Mouse (Mus musculus) c-Kit-negative CD71-positive TER-119-positive erythroid progenitor cells, embryonic 14.5 days (primary cell): ENCODE measurements around the gene Dntt.

ENCODE experiments used
- DNase-seq: peaks from one replicate; pipeline ENCODE4 v3.0.0-alpha.2; 2013; ENCODE audit warnings: low read depth, low spot score

Gene Dntt

DNA sequence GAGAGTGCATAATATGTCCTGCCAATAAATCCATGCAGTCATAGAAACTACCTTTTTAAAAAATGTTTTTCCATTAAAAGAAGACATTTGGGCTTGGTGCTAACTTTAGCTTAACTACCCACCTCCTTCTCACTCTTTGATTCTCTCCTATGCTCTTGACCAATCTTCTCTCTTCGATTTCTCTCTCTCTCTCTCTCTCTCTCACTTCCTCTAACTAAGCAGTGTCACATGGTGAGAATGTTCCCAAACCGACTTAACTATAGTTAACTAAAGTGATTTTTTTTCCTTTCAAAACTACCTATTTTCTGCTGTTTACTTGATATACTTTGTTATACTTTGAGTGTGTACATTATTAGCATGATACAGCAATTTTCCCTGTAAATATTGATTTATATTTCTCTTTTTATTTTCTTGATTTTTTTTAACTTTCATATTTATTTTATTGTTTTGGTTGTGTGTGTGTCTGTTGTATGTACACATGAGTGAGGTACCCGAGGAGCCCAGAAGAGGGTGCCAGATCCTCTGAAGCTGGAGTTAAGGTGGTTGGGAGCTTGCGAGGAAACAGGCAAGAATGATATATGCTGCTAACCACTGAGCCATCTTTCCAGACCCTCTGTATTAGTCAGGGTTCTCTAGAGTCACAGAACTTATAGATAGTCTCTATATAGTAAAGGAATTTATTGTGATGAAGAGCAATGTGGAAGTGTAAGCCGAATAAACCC is 20.2 kb upstream of the Dntt start:
- DNase-seq: no peak

DNA sequence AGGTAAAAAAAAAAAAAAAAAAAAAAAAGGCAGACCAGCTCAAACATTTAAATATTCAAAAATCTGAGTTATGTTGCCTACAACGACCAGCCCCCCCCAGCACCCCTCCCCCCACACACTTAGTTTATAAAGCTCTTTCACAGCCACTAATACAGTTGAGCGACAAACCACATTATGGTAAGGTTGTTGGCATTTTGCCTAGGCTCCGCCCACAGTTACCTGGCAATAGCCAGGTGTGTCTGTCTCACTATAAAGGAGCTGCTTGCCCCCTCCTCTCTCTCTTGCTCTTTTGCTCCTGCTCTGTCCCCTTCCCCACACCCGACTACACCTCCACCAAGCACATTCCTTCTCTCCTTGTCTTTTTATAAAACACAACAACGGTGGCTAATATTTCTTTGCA is 17.4 kb upstream of the Dntt start:
- no peak for DNase-seq

DNA sequence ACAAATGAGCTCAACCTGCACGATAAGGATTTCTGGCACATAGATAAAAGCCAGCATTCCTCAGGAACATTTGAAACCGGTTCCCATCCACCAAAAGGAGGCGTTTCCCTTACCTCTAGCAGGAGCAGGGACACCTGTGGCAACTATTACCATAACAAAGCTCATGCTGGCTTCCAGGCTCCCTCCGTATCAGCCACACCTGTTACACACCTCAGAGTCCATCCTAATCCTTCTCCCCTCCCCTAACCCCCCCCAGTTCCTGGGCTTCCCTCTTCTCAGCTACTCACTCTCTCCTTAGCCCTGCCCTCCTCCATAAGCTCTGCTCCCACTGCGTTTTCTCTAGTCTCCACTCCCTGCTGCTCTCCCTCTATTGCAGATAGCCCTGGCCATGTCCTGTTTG is 15.5 kb upstream of the Dntt start:
- DNase-seq: no peak

DNA sequence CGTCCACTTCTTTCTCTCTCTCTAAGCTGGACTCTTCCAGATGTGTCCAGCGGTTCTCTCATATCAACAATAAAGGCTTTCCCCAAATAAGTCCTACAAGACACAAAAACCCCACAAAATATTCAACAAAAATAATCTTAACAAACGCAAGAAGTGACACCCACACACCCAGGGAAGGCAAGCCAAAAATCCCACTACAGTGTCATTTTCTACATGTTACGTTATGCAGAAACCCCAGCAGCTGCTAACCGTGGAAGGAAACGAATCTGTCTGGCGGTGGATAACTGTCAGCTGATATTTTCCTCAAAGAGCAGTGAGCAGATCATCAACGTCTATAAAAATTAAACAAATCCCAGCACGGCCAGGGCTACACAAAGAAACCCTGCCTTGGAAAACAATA is 15.1 kb upstream of the Dntt start:
- no peak for DNase-seq

DNA sequence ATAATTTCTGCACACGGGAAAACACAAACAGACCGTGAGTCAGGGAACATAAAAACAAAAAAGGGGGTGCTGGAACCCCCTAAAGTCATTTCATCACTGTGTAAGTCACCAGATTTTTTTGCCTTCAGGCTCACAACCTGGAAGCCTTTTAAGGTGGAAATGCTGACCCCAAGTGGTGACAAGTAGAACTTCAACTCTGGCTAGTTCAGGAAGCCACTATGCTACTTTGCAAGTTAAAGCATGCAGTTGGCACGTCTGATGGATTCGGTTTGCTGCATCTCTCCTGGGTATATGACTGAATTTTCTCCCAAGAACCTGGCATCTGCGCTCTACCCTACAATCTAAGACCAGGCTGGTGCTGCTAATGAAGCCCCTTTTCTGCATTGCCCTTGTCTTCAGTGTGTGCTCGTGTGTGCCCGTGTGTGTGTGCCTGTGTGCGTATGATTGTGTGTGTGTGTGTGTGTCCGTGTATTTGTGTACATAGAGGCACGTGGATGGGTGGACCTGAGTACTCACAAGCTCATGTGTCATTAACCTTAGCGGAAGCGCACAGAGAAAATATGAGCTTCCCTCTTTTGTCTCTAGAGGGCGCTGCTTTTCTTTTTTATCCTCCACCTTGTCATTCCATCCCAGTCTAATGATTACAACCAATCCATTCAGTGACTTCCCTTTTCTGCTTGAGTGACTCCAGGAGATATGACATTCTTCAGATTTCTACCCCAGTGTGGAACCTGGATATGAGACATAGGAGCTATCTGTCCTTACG is 12.9 kb upstream of the Dntt start:
- peak; percentile 26 for DNase-seq

DNA sequence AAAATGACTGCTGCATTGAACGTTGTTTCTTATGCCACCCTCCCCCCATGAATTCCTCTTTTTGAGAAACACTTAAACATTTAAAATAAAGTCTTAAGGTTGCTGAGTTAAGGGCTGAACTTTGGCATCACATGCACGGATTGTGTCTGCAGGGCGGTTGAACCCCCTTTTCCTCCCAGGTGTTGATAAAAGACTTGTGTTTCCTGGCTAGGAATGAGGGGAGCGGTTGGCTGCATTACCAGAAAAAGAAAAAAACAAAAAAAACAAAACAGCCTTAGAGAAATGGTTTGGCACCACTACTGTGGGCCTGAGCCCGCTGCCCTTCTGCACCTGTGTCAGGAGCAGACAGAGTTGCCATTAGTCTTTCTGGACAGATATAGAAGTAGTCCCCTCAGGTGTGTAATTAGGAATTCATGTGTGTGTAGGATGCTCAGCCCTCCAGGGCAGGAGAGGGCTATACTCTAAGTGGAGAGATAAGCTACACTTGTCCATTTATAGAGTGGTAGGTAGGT is 9.9 kb upstream of the Dntt start:
- no peak for DNase-seq

DNA sequence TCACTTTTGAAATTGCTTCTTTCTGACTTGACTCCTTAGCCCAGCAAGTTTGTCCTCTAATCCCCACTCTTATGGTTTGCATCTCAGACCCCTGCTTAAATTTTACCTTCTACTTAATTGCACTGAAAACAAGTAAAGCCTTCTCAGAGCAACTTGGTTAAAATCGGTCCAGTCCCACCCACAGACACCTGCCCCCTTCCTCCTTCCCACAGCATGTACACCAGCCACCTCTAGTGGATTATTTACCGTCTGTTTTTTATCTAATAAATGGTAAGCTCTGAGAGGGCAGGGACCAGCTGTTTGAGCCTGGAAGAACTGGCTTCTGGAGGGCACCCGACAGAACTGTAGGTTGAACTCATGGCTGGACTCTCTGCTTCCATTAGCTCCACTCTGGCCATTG is 8.5 kb upstream of the Dntt start:
- no peak for DNase-seq

DNA sequence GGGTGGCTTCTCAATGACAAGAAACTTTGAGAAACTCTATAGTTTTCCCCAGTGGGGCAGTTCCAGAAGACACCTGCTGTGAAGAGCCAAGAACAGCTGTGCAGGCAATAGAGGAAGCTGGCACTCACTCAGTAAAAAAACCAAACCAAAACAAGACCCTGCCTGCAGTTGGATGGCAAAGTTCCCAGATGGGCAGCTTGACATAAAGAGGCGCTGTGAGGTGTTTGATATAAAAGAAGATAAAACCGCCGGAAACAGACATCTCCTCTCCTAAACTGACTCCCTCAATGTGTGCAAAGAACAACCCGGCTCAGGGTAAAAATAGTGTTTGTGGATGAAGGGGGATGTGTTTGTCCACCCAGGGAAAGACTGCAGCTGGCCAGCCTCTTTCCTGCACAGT is 6.8 kb upstream of the Dntt start:
- no peak for DNase-seq

DNA sequence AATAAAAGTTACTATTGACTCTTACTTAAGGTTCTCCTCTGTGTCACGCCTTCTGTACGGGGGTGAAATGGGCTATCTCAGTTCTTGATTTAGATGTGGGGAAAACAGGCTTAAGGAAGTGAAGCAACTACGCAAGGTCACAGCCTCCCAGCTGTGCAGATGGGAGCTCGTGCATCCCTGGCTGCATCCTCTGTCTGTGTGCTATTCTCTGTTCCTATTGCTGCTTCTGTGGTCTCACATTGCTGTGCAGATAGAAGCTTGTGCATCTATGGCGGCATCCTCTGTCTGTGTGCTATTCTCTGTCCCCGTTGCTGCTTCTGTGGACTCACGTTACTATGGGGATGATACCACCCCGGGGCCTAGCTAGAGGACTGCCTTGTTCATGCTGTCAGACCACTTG is 2.5 kb upstream of the Dntt start:
- DNase-seq: no peak

DNA sequence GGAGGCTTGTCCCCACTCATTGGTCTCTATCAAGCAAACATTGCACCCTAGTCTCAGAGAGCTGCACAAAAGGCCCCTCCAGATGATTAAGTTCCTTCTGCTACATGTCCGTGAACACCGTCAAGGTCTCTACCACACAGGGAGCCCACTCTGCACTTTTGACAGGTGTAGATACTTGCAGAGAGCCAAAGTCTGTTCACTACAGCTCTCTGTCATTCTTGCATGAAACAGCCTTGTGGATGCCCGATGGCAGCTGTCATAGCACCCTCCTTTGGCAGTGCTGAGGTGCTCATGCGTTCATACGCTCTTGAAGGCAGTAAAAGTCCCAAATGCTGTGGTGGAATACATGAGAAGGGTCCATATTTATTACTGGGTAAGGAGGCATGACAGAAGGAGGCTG is 2.1 kb upstream of the Dntt start:
- no peak for DNase-seq

DNA sequence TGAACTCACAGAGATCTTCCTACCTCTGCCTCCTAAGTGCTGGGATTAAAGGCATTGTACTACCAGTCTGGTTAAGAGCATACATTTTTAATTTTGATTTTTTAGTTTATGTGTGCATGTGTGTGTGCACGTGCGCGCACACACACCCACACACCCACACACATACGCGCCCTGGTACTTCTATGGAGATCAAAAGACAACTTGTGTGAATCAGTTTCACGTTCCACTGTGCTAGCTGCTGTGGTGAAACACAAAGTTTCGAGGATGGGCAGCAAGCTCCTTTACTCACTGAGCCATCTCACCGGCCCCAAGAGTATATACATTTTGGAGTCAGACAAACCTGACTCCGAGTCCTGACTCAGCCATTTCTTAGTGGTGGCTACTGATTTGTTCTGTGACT is 1.5 kb upstream of the Dntt start:
- DNase-seq: no peak

DNA sequence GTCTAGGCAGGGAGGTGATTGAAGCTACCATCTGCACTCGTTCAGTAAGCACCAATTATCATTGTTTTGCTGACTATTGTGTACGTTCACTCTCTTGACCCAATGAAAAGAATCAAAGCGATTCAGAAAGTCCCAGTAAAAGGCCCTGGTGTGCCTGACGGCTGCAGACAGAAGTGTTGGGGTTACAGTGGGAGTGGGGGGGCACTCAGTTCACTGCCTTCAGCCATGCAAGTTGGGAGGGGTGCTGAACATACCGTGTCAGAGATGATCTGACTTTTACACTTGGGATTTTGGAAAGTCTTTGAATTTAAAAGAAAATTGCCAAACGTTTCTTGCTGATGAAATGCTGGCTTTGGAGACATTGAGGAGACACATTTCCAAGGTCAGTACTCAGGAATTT is 1.1 kb downstream of the Dntt start:
- no peak for DNase-seq

DNA sequence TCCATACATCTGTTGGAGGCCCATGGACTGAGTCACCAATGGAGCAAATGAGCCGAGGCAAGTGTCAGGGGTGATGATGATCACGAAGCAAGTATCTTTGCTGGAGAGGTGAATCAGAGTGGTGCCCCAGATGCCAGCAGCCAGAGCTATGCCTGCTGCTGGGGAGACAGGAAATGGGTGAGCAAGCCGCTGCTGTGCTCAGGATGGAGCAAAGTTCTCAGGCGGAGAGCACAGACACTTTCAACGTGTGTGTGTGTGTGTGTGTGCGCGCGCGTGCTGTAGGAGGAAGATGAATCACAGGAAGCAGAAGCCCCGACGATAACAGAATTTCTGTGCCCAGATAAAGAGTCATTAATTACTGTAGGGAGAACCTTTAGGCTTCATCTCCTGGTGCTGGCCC is 1.9 kb downstream of the Dntt start:
- DNase-seq: no peak

DNA sequence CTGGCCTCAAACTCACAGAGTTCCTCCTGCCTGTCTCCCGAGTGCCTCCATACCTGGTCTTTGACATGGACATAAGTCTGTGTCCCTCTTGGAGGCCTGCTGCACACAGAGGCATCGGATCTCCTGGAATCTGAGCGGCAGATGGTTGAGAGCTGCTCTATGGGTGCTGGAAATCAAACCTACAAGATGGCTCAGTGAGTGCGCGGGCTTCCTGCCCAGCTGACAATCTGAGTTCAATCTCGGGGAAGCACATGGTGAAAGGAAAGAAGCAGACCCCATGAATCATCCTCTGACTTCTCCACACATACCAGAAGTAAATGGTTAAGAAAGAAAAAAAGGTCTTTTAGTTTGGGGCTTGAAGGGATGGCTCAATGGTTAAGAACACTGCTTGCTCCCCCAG is 2.8 kb downstream of the Dntt start:
- no peak for DNase-seq

DNA sequence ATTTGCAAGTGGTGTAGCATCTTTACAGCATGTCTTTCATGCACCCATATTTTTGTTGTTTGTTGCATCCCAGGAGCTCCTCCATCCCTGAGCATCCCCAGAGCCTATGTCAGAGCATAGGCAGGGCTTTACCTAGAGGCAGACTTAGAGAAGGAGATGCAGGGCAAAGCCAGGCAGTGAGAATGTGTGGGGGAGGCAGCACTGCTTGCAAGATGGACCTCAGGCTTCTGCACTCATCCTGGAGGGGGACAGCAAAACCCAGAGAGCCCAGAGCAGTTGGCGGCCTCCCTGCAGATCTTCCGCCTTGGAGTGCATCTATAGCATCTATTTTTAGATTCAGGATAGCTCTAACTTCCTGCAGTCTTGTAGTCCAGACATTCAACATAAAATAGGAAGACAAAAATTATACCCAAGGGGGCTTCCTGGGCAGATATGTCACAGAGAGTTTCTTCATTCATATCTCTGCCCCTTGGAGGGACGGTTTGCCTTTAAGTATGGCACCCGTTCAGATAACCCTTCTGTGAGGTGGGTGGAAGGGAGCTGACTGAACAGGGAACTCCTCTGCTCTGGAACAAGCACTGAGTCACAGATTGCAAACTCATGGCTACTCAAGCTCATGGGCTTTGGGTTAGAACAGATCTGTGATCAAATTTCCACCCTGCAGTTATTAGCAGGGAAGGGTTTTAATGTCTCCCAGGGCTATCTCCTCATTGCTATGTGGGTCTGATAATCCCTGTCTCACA is 6.9 kb downstream of the Dntt start:
- DNase-seq: no peak

DNA sequence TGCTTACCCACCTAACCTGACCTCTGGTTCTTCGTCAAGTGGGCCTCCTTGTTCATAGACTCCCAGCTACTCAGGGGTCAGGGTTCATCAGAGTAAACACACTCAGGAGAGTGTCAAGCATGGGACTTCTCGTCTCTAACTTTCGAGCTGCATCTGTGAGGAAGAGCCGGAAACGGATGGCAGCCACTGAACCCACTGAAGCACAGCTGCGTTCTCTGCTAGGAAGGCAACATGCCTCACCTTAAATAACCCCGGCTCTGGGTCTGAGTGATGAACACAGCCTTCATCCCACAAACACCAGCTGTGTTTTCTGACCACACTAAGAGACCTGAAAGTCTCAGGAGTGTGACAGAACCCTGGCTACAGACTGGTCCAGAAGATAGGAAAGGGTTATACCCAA is 10.0 kb downstream of the Dntt start:
- no peak for DNase-seq

DNA sequence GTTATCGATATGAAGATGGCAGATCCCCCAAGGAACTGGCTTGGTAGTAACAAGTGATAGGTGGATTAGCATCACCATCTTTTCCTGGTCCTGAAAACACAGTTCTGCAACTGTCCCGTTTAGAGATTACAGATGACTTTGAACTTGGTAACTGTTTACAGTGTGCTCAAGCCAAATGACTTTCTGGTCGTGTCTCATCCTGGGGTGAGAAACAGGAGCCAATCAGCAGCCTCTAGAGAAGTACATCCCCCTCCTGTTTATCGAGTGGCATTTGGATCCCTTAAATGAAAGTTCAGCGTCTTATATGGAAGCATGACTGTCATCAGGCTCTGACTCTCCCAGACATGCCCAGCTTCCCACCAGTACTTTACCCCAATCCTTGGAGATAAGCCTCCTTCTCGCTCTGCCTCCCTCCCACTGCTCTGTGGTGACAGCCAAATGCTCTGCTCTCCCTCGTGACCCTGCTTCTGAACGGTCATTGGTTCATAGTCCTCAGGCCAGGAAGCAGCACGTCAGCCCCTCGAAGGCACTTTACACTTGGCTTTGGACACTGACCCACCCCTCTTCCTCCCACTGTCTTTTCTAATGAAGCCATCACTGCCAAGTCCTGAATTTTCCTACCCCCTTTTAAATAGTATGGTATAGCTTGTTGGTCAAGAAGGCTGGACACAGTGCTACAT is 16.2 kb downstream of the Dntt start:
- DNase-seq: no peak

DNA sequence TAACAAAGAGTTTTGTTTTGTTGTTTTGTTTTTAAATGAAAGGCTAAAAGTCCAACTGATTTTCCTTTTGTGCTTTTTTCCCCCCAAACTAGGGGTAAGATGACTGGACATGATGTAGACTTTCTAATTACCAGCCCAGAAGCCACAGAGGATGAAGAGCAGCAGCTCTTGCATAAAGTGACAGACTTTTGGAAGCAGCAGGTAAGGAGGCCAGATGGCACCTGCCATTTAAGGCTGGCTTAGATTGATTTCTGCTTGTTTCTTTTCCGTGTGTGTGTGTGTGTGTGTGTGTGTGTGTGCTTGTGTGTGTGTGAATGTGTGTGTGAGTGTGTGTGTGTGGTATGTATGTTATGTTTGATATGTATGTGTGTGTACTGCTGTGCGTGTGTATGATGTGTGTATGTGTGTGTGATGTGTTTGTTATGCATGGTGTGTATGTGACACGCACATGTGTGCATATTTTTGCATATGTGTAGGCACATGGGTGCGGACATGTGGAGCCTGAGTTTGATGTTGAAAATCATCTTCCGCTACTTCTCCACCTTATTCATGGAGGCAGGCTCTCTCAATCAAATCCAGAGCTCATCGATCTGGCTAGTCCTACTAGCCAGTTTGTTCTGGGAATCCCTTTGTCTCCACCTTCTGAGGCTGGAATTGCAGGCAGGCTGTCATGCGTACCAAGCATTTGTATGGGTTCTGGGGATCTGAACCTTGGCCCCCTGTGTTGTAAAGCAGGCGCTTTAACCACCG is 18.5 kb downstream of the Dntt start:
- no peak for DNase-seq

DNA sequence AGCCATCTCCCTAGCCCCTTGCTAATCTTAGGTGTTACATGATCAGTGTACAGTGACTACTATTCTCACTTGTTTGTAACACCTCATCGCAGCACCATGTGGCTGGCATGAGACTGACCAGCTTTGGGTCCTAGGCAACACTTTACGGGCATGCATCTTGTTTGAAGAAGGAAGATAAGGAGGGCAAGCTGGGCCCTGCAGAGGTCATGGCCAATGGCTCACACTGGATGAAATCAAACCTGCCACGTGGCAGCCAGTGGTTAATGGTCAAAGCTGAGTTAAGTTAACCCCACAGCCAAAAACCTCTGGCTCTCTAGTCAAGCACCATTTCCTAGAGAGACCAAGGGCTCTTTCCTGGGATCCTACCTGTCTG is 19.1 kb downstream of the Dntt start:
- no peak for DNase-seq

DNA sequence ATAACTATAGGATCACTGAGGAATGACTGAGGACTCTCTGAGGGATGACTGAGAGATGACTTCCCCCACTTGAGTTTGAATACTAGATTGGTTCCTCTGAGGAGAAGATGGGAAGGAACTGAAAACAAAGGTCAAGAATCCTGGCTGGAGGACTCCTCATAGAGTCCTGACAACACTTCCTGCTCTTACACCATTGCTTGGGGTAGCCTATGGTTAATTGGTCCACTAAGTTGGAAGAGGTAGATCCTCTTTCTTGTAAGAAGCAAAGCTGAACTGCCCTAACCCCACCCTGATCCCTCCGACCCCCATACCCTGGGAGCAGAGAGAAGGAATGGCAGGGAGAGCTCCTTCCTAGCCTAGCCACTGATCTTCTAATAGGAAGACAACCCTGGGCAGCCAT is 22.6 kb downstream of the Dntt start:
- no peak for DNase-seq

DNA sequence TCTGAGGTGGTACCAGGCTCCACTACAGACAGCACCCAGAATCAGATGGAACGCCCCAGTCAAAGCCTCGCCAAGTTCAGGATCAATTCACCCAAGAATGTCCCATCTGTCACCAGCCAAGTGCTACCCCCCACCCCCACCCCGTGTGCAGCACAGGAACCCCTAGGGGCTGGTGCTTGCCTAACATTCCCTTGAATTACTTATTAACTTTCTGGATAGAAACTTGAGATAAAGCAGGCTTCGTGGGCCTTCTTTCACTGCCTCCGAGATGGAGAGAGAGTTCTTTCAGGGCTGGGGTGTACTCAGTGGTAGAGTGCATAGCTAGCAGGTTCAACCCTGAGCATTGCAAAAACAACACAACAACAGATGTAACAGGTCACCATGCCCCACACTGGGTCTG is 23.2 kb downstream of the Dntt start:
- DNase-seq: no peak
